Mouse (Mus musculus) liver, embryonic 11.5 days (tissue): ENCODE results near the gene Spock1. TPM values are rescaled to one million over a fixed set of nuclear protein-coding genes. Genes with fewer than 3 reads are reported as not detected.

Experiments
- ATAC-seq: fragments of 200-750 bp; cut with Nextera tagmentation; replicated peaks from 2 replicates; pipeline ENCODE4 v1.8.0; 2017; ENCODE audit warnings: moderate number of reproducible peaks, mild to moderate bottlenecking, moderate TSS enrichment, moderate library complexity; ENCODE audit not compliant: low FRiP score
- DNase-seq: peaks from one replicate; pipeline ENCODE4 v3.0.0-alpha.2; 2017; ENCODE audit warnings: low spot score
- H3K27ac ChIP-seq: fragments of 300-500 bp; sonication (generic); 2 replicates; pipeline ENCODE4 v1.5.1; 2014; ENCODE audit warnings: mild to moderate bottlenecking, low read depth, low read length, control low read depth
- H3K27me3 ChIP-seq: fragments of 300-500 bp; sonication (generic); replicated peaks from 2 replicates; pipeline ENCODE4 v1.6.1; 2014; ENCODE audit warnings: low read length, mixed read lengths; ENCODE audit not compliant: control insufficient read depth, insufficient read depth
- H3K36me3 ChIP-seq: fragments of 300-500 bp; sonication (generic); 2 replicates; pipeline ENCODE4 v1.6.1; 2014; ENCODE audit warnings: mild to moderate bottlenecking, low read length, moderate library complexity, mixed read lengths; ENCODE audit not compliant: control insufficient read depth, insufficient read depth
- H3K4me1 ChIP-seq: fragments of 300-500 bp; sonication (generic); replicated peaks from 2 replicates; pipeline ENCODE4 v1.6.1; 2014; ENCODE audit warnings: low read length, mixed read lengths; ENCODE audit not compliant: control insufficient read depth, insufficient read depth
- H3K4me2 ChIP-seq: fragments of 300-500 bp; sonication (generic); 2 replicates; pipeline ENCODE4 v1.6.1; 2014; ENCODE audit warnings: mild to moderate bottlenecking, control low read depth, moderate library complexity
- H3K4me3 ChIP-seq: fragments of 300-500 bp; sonication (generic); 2 replicates; pipeline ENCODE4 v1.5.1; 2014; ENCODE audit warnings: low read depth, low read length, control low read depth
- H3K9ac ChIP-seq: fragments of 300-500 bp; sonication (generic); 2 replicates; pipeline ENCODE4 v1.6.1; 2014; ENCODE audit warnings: low read depth, low read length, control low read depth
- H3K9me3 ChIP-seq: fragments of 300-500 bp; sonication (generic); 2 replicates; pipeline ENCODE4 v1.6.1; 2016; ENCODE audit warnings: low read length, inconsistent platforms, mixed read lengths; ENCODE audit not compliant: control insufficient read depth
- WGBS: fragments of 180-500 bp; shearing (Covaris S2); extraction: QIAGEN DNeasy Blood & Tissue Kit; methylation state at CpG from one replicate; pipeline ENCODE4 v1.1.7; 2014; 5-methylcytosine and 5-hydroxymethylcytosine counted together
- polyA plus RNA-seq: library from polyadenylated mRNA; unstranded; fragments of >200 nt; fragmentation: Nextera tagmentation; extraction: Ambion mirVana; gene quantifications from 2 replicates; pipeline ENCODE4 v1.2.1, GENCODE M21; 2014

The Spock1 gene
- polyA plus RNA-seq, 1 experiment from 2014 or later: 1.2 TPM

GRCm38 (mm10) chr13:57685201-57685600 lies 222.9 kb downstream of the Spock1 start:
- Histone ChIP-seq H3K4me3 (no peak overlapping the region), H3K27ac (no peak overlapping the region), H3K4me1 (peaks cover 7% of the 10 kb centered on the region), H3K9me3 (no peaks in the 10 kb centered on the region), H3K9ac (no peak overlapping the region), H3K27me3 (no peaks in the 10 kb centered on the region), H3K4me2 (no peak overlapping the region), H3K36me3 (no peaks in the 10 kb centered on the region)
- ATAC-seq: no peak
- WGBS: 55% methylated on average over 11 of the region's 11 CpGs
- DNase-seq: no peak

- Histone ChIP-seq H3K27me3 (no peaks in the 10 kb centered on the region), H3K4me2 (no peak overlapping the region), H3K36me3 (no peaks in the 10 kb centered on the region), H3K9ac (no peak overlapping the region), H3K27ac (no peak overlapping the region), H3K4me3 (no peak overlapping the region), H3K9me3 (no peaks in the 10 kb centered on the region), H3K4me1 (peaks cover 5% of the 10 kb centered on the region)
- ATAC-seq: no peak
- DNase-seq: no peak
- WGBS: 68% methylated on average over 2 of the region's 2 CpGs
Observed at GRCm38 (mm10) chr13:57679591-57679990, 228.5 kb downstream of the Spock1 start.

GRCm38 (mm10) chr13:57676820-57677219 lies 231.3 kb downstream of the Spock1 start:
- H3K4me1 ChIP-seq: peaks cover 15% of the 10 kb centered on the region
- no peaks in the 10 kb centered on the region for H3K9me3 ChIP-seq
- H3K27me3 ChIP-seq: no peaks in the 10 kb centered on the region
- WGBS: 84% methylated on average over 1 of the region's 1 CpGs
- DNase-seq: no peak
- H3K4me3 ChIP-seq: no peak overlapping the region
- no peak overlapping the region for H3K9ac ChIP-seq
- H3K36me3 ChIP-seq: no peaks in the 10 kb centered on the region
- H3K4me2 ChIP-seq: no peak overlapping the region
- no peak overlapping the region for H3K27ac ChIP-seq
- ATAC-seq: no peak

GRCm38 (mm10) chr13:57673399-57673798 lies 234.7 kb downstream of the Spock1 start:
- Histone ChIP-seq H3K27me3 (no peaks in the 10 kb centered on the region), H3K9me3 (no peaks in the 10 kb centered on the region), H3K4me2 (peak overlapping the region; percentile 42), H3K9ac (no peak overlapping the region), H3K36me3 (no peaks in the 10 kb centered on the region), H3K27ac (peak overlapping the region; percentile 75), H3K4me3 (no peak overlapping the region), H3K4me1 (peaks cover 22% of the 10 kb centered on the region)
- ATAC-seq (no peak; the same call in 1 of the 2 replicates), DNase-seq (no peak)
- WGBS: 85% methylated on average over 1 of the region's 1 CpGs

- H3K4me1 ChIP-seq: peaks cover 24% of the 10 kb centered on the region
- no peaks in the 10 kb centered on the region for H3K27me3 ChIP-seq
- ATAC-seq (peak; percentile 99), DNase-seq (no peak)
- no peaks in the 10 kb centered on the region for H3K9me3 ChIP-seq
- no peak overlapping the region for H3K4me3 ChIP-seq
- 43% methylated on average over 3 of the region's 3 CpGs for WGBS
- H3K4me2 ChIP-seq: 0 out of 2 replicates have a peak overlapping the region, but pooled peaks have one; percentile 5
- H3K27ac ChIP-seq: peak overlapping the region; percentile 67
- no peaks in the 10 kb centered on the region for H3K36me3 ChIP-seq
- 0 out of 2 replicates have a peak overlapping the region, but pooled peaks have one; percentile 31 for H3K9ac ChIP-seq
Observed at GRCm38 (mm10) chr13:57672762-57673161, 235.4 kb downstream of the Spock1 start.

- Histone ChIP-seq H3K4me2 (no peak overlapping the region), H3K4me3 (no peak overlapping the region), H3K9ac (peak overlapping the region; percentile 31; the same call in 1 of the 2 replicates), H3K4me1 (peaks cover 24% of the 10 kb centered on the region), H3K27me3 (no peaks in the 10 kb centered on the region), H3K36me3 (no peaks in the 10 kb centered on the region), H3K27ac (peak overlapping the region; percentile 67), H3K9me3 (no peaks in the 10 kb centered on the region)
- 78% methylated on average over 9 of the region's 9 CpGs for WGBS
- DNase-seq: no peak
- no peak for ATAC-seq
Observed at GRCm38 (mm10) chr13:57671919-57672318, 236.2 kb downstream of the Spock1 start.

- WGBS: 52% methylated on average over 5 of the region's 5 CpGs
Observed at GRCm38 (mm10) chr13:57671322-57671721, 236.8 kb downstream of the Spock1 start.

GRCm38 (mm10) chr13:57667621-57668020 lies 240.5 kb downstream of the Spock1 start:
- Histone ChIP-seq H3K4me3 (no peak overlapping the region), H3K27me3 (no peaks in the 10 kb centered on the region), H3K9ac (no peak overlapping the region), H3K27ac (no peak overlapping the region), H3K36me3 (no peaks in the 10 kb centered on the region), H3K4me1 (peaks cover 18% of the 10 kb centered on the region), H3K9me3 (no peaks in the 10 kb centered on the region), H3K4me2 (no peak overlapping the region)
- no peak for DNase-seq
- ATAC-seq: no peak
- 78% methylated on average over 3 of the region's 3 CpGs for WGBS

More at GRCm38 (mm10) chr13:57671322-57671721, 236.8 kb downstream of the Spock1 start:
- Histone ChIP-seq H3K4me1 (peaks cover 27% of the 10 kb centered on the region), H3K9me3 (no peaks in the 10 kb centered on the region), H3K36me3 (no peaks in the 10 kb centered on the region), H3K27ac (no peak overlapping the region; the same call in 1 of the 2 replicates), H3K27me3 (no peaks in the 10 kb centered on the region), H3K9ac (no peak overlapping the region), H3K4me3 (no peak overlapping the region), H3K4me2 (no peak overlapping the region; the same call in 1 of the 2 replicates)
- no peak for ATAC-seq
- no peak for DNase-seq

GRCm38 (mm10) chr13:57666173-57666842 lies 241.8 kb downstream of the Spock1 start:
- ATAC-seq (no peak), DNase-seq (no peak)
- WGBS: 57% methylated on average over 9 of the region's 9 CpGs
- Histone ChIP-seq H3K4me2 (no peak overlapping the region), H3K36me3 (no peaks in the 10 kb centered on the region), H3K9me3 (no peaks in the 10 kb centered on the region), H3K4me1 (peaks cover 10% of the 10 kb centered on the region), H3K27ac (no peak overlapping the region), H3K27me3 (no peaks in the 10 kb centered on the region), H3K4me3 (no peak overlapping the region), H3K9ac (no peak overlapping the region)
